Mouse (Mus musculus) liver, adult 2 months (tissue): ENCODE measurements around the gene Col25a1. TPM values are rescaled to one million over a fixed set of nuclear protein-coding genes. Genes with fewer than 3 reads are reported as not detected.

Experiments
- DNase-seq: peaks from one replicate; pipeline ENCODE4 v3.0.0-alpha.2; 2011; ENCODE audit warnings: low read depth, low spot score; ENCODE audit errors: extremely low read depth
- H3K27ac ChIP-seq: fragments of 200-500 bp; replicated peaks from 2 replicates; pipeline ENCODE4 v1.5.1; 2012; ENCODE audit warnings: low read depth, mild to moderate bottlenecking, control low read depth, inconsistent platforms, low read length; ENCODE audit not compliant: insufficient read depth
- H3K27me3 ChIP-seq: fragments of 200-500 bp; 2 replicates; pipeline ENCODE4 v1.6.1; 2012; ENCODE audit warnings: mild to moderate bottlenecking, moderate library complexity, low read length, inconsistent platforms; ENCODE audit not compliant: control insufficient read depth, insufficient read depth
- H3K36me3 ChIP-seq: fragments of 200-500 bp; 2 replicates; pipeline ENCODE4 v1.6.1; 2012; ENCODE audit warnings: low read length, inconsistent platforms; ENCODE audit not compliant: control insufficient read depth, insufficient read depth
- H3K4me1 ChIP-seq: fragments of 200-500 bp; 2 replicates; pipeline ENCODE4 v1.6.1; 2011; ENCODE audit warnings: low read length; ENCODE audit not compliant: control insufficient read depth, insufficient read depth
- H3K4me3 ChIP-seq: fragments of 200-500 bp; 2 replicates; pipeline ENCODE4 v1.5.1; 2011; ENCODE audit warnings: low read depth, mild to moderate bottlenecking, control low read depth, low read length, moderate library complexity; ENCODE audit not compliant: insufficient read depth
- H3K79me2 ChIP-seq: fragments of 200-500 bp; 2 replicates; pipeline ENCODE4 v1.6.1; 2012; ENCODE audit warnings: inconsistent platforms, mild to moderate bottlenecking, low read length, moderate library complexity; ENCODE audit not compliant: control insufficient read depth, insufficient read depth
- H3K9ac ChIP-seq: fragments of 200-500 bp; 2 replicates; pipeline ENCODE4 v1.6.1; 2012; ENCODE audit warnings: low read depth, mild to moderate bottlenecking, control low read depth, inconsistent platforms, low read length
- CTCF ChIP-seq: fragments of 200-500 bp; IDR thresholded peaks from 2 replicates; pipeline ENCODE4 v1.5.1; 2011; ENCODE audit warnings: low read depth, low read length, control low read depth
- POLR2A ChIP-seq: fragments of 200-500 bp; IDR thresholded peaks from 2 replicates; pipeline ENCODE4 v1.6.1; 2011; ENCODE audit warnings: low read length, control low read depth; ENCODE audit not compliant: insufficient read depth; ENCODE audit errors: extremely low read depth
- WGBS: fragments of 180-500 bp; shearing (Covaris S2); methylation state at CpG from one replicate; pipeline ENCODE4 v1.1.7; 2018; 5-methylcytosine and 5-hydroxymethylcytosine counted together
- polyA plus RNA-seq: library from polyadenylated mRNA; depleted of rRNA; stranded (reverse); fragments of >200 nt; gene quantifications from 2 replicates; pipeline ENCODE4 v1.2.3, GENCODE M21; 2012
- total RNA-seq: library from RNA; depleted of rRNA; stranded (reverse); fragments of >200 nt; gene quantifications from 2 replicates; pipeline ENCODE4 v1.2.3, GENCODE M21; 2014

Col25a1 gene
- total and polyA plus RNA-seq, 2 experiments = 0.05 to 0.09 TPM

DNA sequence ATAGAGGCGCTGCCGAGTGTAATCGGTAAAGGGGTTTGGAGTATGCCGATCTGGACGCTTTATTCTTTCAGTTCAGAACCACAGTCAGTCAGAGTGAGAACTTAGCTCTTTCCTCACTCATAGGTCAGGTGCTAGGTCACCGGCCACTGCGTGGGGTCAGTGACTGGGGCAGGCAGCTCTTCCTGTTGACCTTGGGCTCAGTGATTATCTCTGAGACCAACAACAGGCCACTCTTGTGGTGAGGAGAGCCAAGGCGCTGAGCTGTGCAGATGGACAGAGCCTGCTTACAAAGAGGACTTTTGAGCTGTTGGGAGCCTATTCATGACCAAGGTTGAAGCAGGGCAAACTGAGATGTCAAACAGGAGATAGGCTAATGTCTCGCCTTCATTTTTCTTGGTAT, 174.4 kb downstream of the Col25a1 start:
- WGBS = 25% methylated on average over 9 of the region's 9 CpGs
- H3K4me3 ChIP-seq = no peak overlapping the region
- peak; percentile 83 for DNase-seq
- TF ChIP-seq CTCF (no peak), POLR2A (no peak)
- no peaks in the 10 kb centered on the region for H3K36me3 ChIP-seq
- H3K79me2 ChIP-seq = no peaks in the 10 kb centered on the region
- H3K27ac ChIP-seq = no peak overlapping the region
- H3K27me3 ChIP-seq = no peaks in the 10 kb centered on the region
- no peaks in the 10 kb centered on the region; the same call in 1 of the 2 replicates for H3K4me1 ChIP-seq
- H3K9ac ChIP-seq = no peak overlapping the region

- TF ChIP-seq CTCF (no peak), POLR2A (no peak)
- 91% methylated on average over 4 of the region's 4 CpGs for WGBS
- H3K4me3 ChIP-seq = no peak overlapping the region
- no peak for DNase-seq
- H3K27me3 ChIP-seq = no peaks in the 10 kb centered on the region
- H3K27ac ChIP-seq = no peak overlapping the region
- H3K79me2 ChIP-seq = no peaks in the 10 kb centered on the region
- H3K36me3 ChIP-seq = no peaks in the 10 kb centered on the region
- H3K9ac ChIP-seq = no peak overlapping the region
- no peaks in the 10 kb centered on the region; the same call in 1 of the 2 replicates for H3K4me1 ChIP-seq
Measured at GRCm38 (mm10) chr3:130309277-130309676, 178.0 kb downstream of the Col25a1 start.

DNA sequence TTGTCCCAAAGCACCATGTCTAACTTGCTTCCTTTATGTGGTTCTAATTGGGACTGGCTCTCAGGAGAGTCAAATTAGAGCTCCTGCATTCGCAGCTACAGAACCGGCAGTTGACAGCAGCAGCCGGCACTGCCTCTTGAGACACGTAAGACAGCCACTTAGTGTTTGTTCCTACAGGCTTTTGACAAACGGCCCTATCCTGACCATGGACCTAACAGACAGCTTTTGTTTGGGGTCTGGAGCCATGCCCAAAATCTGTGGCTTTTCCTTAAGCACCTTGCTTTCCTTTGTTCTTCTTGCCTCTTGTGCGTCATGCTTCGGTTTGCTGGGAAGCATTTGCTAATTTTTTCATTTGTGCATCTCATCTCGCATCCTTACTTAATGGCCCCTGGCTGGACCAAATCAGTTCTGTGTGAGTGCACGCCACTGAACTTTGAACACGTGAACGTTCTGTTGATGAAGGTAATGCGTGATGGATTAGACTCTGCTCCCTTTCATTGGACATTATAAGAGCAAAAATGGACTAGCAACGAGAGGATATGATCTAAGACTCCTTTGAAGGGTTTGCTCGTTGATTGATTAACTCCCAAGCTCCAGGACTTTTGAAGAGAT, 179.5 kb downstream of the Col25a1 start:
- no peaks in the 10 kb centered on the region for H3K36me3 ChIP-seq
- TF ChIP-seq POLR2A = no peak
- no peak for TF ChIP-seq CTCF
- H3K27me3 ChIP-seq = no peaks in the 10 kb centered on the region
- no peaks in the 10 kb centered on the region for H3K79me2 ChIP-seq
- no peak for DNase-seq
- no peak overlapping the region for H3K9ac ChIP-seq
- no peaks in the 10 kb centered on the region; the same call in 1 of the 2 replicates for H3K4me1 ChIP-seq
- WGBS = 87% methylated on average over 14 of the region's 14 CpGs
- no peak overlapping the region for H3K27ac ChIP-seq
- H3K4me3 ChIP-seq = no peak overlapping the region

DNA sequence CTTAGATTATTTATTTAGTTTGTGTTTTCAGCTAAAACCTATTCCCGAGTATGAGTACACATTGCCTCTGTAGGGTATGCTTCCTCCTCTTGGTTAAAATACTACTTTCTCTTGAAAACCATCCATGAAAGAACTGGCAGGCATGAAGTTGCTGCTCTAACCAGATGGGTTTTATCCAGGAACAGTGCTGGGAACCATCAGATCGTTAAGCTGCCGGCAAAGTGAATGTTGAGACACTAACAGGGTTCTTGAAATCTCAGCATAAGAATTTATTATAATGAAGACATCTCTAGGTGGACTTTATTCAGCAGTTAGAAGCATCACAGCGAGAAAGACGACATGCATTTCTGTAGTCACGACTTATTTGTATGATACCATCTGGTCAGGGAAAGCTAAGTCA, 181.9 kb downstream of the Col25a1 start:
- no peak for TF ChIP-seq CTCF
- TF ChIP-seq POLR2A = no peak
- H3K9ac ChIP-seq = no peak overlapping the region
- no peaks in the 10 kb centered on the region for H3K36me3 ChIP-seq
- H3K79me2 ChIP-seq = no peaks in the 10 kb centered on the region
- H3K27me3 ChIP-seq = no peaks in the 10 kb centered on the region
- 89% methylated on average over 6 of the region's 6 CpGs for WGBS
- H3K27ac ChIP-seq = no peak overlapping the region
- DNase-seq = no peak
- no peak overlapping the region for H3K4me3 ChIP-seq
- no peaks in the 10 kb centered on the region for H3K4me1 ChIP-seq

DNA sequence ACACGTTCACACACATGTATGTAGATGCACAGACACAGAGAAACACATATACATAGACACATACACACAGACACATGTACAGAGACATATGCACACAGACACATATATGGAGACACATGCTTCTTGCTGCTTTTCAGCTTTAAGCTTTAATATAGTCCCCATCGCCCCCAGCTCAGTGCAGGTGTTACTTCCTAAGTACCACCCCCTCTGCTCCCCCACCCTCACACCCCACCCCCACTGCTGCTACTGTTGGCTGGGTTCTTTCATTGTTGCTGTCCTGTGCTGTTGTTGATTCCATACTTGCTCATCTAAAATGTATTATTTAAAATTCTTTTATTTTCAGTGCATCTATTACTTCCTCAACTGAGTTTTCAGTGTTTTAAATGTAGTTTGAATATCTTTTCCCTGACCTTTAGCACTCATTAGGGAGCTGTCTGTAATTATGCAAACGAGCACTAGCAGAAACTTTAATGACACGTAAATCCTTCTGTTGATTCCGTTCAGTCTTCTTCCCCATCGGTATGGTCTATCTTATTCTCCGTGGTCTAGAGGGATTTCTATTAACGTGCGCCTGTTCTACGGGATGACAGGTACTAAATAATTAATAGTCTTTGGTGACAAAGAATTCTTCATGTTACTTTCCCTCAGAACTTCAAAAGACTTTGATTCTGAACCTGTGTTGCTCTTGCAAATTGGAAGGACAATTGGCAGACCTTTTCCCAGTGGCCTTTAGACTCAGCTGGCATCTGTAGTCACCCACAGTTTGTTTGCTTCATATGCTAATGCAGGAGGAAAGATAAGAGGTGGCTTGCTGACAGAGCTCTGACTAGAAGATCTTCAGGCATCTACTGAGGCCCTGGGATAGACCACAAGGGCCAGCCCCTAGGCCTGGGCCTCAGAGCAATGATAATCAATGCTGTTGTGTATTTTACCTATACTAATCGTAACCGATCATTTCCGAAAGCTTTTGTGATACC, 196.0 kb downstream of the Col25a1 start:
- Histone ChIP-seq H3K4me3 (no peak overlapping the region), H3K9ac (no peak overlapping the region), H3K79me2 (no peaks in the 10 kb centered on the region), H3K27ac (no peak overlapping the region), H3K36me3 (no peaks in the 10 kb centered on the region), H3K27me3 (no peaks in the 10 kb centered on the region), H3K4me1 (peaks cover 5% of the 10 kb centered on the region; the same call in 1 of the 2 replicates)
- WGBS = 74% methylated on average over 13 of the region's 13 CpGs
- DNase-seq = peak; percentile 97
- no peak for TF ChIP-seq CTCF
- TF ChIP-seq POLR2A = no peak
